ENCODE assay signal across 12 mouse cellular contexts in the genomic region with DNA sequence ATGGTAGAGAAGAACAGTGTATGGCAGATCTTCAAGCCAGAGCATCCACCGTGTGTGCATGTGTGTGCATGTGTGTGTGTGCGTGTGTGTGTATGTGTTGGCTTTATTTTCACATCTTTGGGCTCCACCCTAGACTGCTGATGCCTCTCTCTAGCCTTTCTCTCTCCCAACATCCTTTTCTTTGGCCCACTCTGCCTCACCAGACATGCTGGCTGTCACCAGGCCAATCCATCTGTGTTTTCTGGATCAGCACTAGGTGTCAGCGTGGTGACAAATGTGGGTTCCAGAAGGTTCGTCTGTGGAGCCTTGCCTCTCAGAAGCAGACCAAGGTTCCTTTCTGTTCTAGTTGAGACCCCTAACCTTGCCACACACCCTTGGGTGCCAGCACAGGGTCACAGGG.
DNase-seq lines count a peak whose midpoint lies in the region; ATAC-seq and TF ChIP-seq lines count a peak whose summit lies in the region.
"Had no signal": no experiment of that assay in that cellular context is flagged by ENCODE, and none has a peak within 500 bp of the region (broad histone marks: within the 10 kb centered on the region; RNA-seq: fewer than 3 reads in every experiment).

No protein-coding gene starts in this region.

- H3K36me3 ChIP-seq in hindbrain, postnatal 0 days (ENCODE audit: insufficient read depth, low read length) = no peaks in the 10 kb centered on the region
- no peaks in the 10 kb centered on the region; the same call in 1 of the 2 replicates for H3K36me3 ChIP-seq in hindbrain, embryonic 16.5 days (ENCODE audit: control insufficient read depth, insufficient read depth, low read length)

- H3K4me2 ChIP-seq in hindbrain, postnatal 0 days (ENCODE audit: low read depth, low read length) = no peak overlapping the region
- no peak overlapping the region for H3K4me2 ChIP-seq in hindbrain, embryonic 16.5 days (ENCODE audit: low read length)

- no peak overlapping the region for H3K27ac ChIP-seq in hindbrain, postnatal 0 days
- no peak overlapping the region for H3K27ac ChIP-seq in hindbrain, embryonic 16.5 days (ENCODE audit: low read depth, low read length)
- H3K27ac ChIP-seq: hindbrain, embryonic 10.5 days had no signal

- H3K4me3 ChIP-seq in hindbrain, postnatal 0 days (ENCODE audit: low read length) = no peak overlapping the region
- H3K4me3 ChIP-seq in hindbrain, embryonic 16.5 days (ENCODE audit: low read length) = no peak overlapping the region
- H3K4me3 ChIP-seq: hindbrain, embryonic 10.5 days had no signal

- TF ChIP-seq CTCF in hindbrain, postnatal 0 days (IDR thresholded peaks at IDR 0.05; ENCODE audit: low read depth) = no peak

- H3K9me3 ChIP-seq in hindbrain, postnatal 0 days (ENCODE audit: low read length) = no peaks in the 10 kb centered on the region
- H3K9me3 ChIP-seq in hindbrain, embryonic 16.5 days (ENCODE audit: control insufficient read depth, low read length) = no peaks in the 10 kb centered on the region

- 0 out of 2 replicates have a peak, but pooled peaks cover 11% of the 10 kb centered on the region for H3K4me1 ChIP-seq in hindbrain, postnatal 0 days (ENCODE audit: insufficient read depth, low read length)
- H3K4me1 ChIP-seq in hindbrain, embryonic 16.5 days (ENCODE audit: control insufficient read depth, insufficient read depth, low read depth, low read length) = peaks cover 12% of the 10 kb centered on the region

- H3K9ac ChIP-seq in hindbrain, postnatal 0 days (replicated peaks; ENCODE audit: low read length) = no peak overlapping the region
- H3K9ac ChIP-seq in hindbrain, embryonic 16.5 days (ENCODE audit: low read depth, low read length) = no peak overlapping the region

- no peak; the same call in 1 of the 2 replicates for ATAC-seq in hindbrain, postnatal 0 days
- no peak for ATAC-seq in hindbrain, embryonic 16.5 days

- 63% methylated on average over 4 of the region's 4 CpGs for WGBS in hindbrain, postnatal 0 days
- 71% methylated on average over 4 of the region's 4 CpGs for WGBS in hindbrain, embryonic 16.5 days

- no peaks in the 10 kb centered on the region for H3K27me3 ChIP-seq in hindbrain, postnatal 0 days (ENCODE audit: insufficient read depth, low read length)
- no peaks in the 10 kb centered on the region for H3K27me3 ChIP-seq in hindbrain, embryonic 16.5 days (replicated peaks; ENCODE audit: control insufficient read depth, insufficient read depth, low read length)

- peak; percentile 43 for DNase-seq in hindbrain, postnatal 0 days (ENCODE audit: low spot score)
- DNase-seq in right cerebral cortex, postnatal 10 days (ENCODE audit: low spot score in 2 of 2) = peak; percentile 67 to 73
- DNase-seq in right cerebral cortex, postnatal 25 days = no peak
- DNase-seq in cerebellum, adult 9-11 months = peak; percentile 85
- DNase-seq in layer of hippocampus, postnatal 36 days = peak; percentile 37 to 38
- no peak for DNase-seq in ovary, postnatal 10 days (ENCODE audit: low spot score)
- DNase-seq: adrenal gland, postnatal 36 days; gastrocnemius, postnatal 36 days; kidney, adult 2 months; lung, postnatal 36 days had no signal

Comparison
In these comparisons a context has a peak if more than half of its experiments do, and no peak if none do; other contexts are left out.
1. DNase-seq: peak in hindbrain, postnatal 0 days (single experiment), right cerebral cortex, postnatal 10 days (2 of 2), cerebellum, adult 9-11 months (single experiment) and layer of hippocampus, postnatal 36 days (2 of 2); none in right cerebral cortex, postnatal 25 days (single experiment) and ovary, postnatal 10 days (single experiment).